Mouse (Mus musculus) kidney, adult 8-10 months (tissue): ENCODE results near the gene Gpank1.
A peak's percentile ranks its signal among the peaks of the same experiment; 100 is the strongest.

Source experiments
- DNase-seq, 2 experiments: peaks; one replicate each; pipeline ENCODE4 v3.0.0; 2022

Gene Gpank1

GRCm38 (mm10) chr17:35121143-35121799 is at the start of gene Gpank1:
Gene Gpank1 (plus strand): TSS chr17:35121455.
- peak; percentile 98 to 99 for DNase-seq

DNA sequence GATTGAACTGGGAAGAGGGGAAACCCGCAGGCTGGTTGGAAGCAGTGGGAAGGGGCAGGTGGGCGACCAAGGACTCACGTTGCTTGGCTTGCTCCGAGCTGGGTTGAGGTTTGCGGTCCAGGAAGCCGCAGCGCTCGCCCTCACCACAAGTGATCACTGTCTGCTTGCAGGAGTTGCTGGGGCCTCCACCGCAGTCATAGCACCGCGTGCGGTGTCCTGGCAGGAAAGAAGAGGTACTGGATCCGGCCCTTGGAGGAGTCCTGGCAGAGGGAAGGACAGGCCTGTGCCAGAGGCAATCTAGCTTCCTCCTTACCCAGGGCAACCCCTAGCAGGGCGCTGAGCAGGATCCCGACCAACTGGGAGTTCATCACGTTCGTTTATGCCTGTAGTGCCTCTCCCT is 47.2 kb upstream of the Gpank1 start:
- DNase-seq: no peak

GRCm38 (mm10) chr17:35076507-35077176 is 44.6 kb upstream of the Gpank1 start, which contains the start of gene Ly6g6e:
Gene Ly6g6e (plus strand): TSS chr17:35076902.
- no peak for DNase-seq

DNA sequence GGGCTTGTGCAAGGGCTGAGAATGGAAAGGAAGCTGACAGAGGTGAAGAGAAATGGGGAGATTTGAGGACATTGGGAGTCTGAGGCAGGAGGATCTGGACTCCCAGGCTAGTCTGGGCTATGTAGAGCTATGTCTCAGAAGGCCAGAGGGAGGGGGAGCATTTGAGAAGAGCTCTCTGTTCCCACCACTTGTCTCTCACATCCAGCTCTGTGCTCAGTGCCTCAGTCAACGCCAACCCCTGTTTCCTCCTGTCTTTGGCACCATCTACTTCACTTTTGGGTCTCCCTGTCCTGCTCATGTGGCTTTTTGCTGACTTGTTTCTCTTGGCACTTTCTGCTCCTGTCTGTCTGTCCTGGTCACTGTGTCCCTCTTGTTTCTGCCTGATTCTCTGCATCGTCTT is 44.0 kb upstream of the Gpank1 start:
- DNase-seq: no peak

DNA sequence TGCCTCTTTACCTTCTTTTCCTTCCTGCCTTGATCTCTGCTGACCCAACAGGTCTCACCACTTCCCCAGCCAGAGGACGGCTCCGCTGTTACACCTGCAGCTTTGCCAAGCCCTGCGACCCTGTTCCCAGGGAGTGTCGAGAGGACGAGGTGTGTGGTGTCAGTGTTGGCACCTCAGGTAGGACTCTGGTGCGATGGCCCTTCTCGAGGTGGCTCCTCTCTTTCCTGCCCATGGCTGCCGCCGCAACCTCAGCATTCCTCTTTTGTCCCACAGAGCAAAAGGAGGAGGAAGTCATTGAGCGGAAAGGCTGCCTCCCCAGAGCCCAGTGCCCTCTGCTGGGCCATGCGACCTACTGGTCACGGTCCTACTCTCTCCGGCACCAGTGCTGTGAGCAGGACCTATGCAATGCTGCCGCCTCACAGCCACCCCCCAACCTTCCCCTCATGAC is 43.4 kb upstream of the Gpank1 start, which contains the start of gene Ly6g6d:
TSS of gene Ly6g6d (minus strand) at position 280 of the 448 bp plus-strand sequence.
- DNase-seq: peak; percentile 63 to 69

DNA sequence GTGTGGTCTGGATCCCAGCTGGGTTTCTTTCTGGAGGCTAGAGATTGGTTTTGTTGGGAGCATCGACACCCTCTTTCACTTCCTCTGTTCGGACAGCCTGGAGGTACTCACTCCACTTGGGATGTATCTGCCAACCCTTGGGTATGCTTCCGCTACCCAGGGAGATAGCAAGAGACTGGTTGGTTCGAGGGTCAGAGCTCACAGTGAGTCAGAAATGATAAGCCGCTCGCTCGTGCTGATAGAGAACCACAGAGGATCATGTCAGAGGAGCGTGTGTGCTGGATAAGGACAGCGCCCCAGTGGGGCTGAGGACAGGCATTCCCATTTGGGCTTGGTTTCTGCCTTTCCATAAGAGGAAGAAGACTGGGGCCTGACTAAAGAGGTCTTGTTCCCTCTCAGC is 41.5 kb upstream of the Gpank1 start:
- no peak for DNase-seq

DNA sequence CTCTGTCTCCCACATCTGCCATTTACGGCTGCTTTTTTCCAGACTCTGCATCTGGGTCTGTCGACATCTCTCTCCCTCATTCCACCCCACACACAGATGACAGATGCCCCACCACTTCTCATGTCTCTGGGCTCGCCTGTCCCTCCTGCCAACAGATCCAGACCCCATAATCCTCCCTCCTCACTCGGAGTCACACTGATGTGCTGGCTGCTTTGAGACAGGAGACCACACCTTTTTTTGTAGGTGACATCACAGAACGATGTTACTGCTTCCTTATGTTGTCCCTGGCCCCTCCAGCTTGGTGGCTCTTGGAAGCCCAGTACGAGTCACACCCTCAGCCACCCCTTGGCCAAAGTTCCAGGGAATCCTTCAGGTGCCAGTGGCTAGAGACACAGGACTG is 41.0 kb upstream of the Gpank1 start:
- DNase-seq: no peak

- DNase-seq: no peak
Measured at GRCm38 (mm10) chr17:35080710-35081109, 40.5 kb upstream of the Gpank1 start.

DNA sequence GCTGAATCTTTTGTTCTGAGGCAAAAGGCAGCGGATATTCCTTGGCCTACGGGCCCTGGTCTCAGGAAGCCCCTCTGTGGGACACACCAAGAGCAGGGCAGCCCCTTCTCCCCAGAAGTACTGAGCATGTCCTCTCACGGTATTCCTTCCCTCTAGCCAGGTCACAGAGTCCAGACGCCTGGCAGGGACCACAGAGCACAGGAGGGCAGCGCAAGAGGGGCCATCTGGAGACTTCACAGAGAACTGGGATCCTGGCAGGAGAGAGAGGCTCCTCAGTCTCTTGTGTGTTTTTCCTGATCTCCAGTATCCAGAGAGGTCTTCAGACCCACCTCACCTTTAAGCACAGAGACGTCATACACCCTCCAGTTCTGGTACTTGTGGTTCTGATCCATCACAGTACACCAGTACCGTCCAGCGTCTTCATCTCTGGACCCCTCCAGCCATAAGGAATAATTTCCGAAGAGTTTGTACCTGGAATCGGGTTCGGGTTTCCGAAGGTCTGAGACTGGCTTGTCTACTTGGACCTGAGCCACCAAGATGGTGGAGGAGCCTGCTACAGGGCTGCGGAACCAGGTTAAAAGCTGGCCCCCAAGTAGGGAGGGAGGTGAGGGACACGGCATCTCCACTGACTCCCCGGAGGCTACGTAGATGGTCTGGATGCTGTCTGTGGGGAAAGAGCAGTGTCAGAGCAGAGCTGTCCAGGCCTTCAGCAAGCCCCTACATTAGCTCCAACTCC is 38.2 kb upstream of the Gpank1 start:
- DNase-seq: no peak

DNA sequence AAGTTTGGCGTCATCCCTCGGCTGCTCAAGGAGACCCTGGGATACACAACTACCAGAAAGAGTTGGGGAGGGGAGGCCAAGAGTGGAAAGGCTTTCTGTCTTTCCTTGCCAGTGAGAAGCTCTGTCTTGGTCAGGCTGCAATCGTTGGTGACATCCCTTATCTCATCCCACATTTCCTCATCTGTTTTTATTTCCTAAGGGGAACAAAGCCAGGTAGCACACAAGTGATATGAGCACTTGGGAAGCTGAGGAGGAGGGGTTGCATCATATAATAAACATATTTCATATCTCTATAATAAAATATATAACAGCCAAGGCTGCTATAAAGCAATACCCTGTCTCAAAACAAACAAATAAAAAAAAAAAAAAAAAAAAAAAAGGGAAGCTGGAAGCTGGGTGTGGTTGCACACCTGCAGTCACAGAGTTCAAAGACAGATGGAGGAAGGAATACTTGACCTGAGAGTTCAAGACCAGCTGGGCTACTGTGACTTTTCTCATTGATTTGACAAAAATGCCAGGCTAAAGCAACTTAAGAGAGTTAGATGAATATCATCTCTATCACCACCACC is 37.2 kb upstream of the Gpank1 start:
- no peak for DNase-seq

DNA sequence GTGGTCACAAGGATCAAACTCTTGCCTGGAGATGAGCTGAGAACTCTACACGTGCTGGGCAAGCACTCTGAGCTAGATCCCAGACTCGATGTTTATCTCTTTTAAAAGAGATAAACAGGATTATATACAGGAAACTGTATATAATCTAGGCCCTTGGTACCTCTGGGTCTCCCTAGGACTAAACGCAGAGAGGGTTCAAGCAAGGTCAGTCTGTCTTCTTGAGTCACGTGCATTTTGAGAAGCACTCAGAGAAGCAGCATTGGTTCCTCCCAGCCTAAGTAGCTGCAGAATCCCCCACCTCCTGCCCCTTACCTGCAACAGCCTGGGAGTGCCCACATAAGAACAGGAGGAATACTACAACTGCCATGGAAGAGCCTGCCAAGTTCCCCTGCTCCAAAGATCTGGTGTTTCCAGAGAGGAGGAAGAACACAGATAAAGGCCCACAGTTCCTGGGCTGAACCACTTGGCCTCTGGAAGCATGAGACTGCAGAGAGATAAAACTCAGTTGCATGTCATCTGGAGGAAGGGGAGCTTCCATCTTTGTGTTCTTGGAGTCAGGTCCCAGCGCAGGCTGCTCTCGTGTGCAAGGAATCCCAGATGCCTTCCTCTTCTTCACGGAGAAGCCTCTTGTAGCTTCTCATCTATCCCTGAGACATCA is 35.9 kb upstream of the Gpank1 start, which contains the start of gene Ly6g6f:
TSS of gene Ly6g6f (minus strand) at position 403 of the 658 bp plus-strand sequence.
- no peak for DNase-seq

DNA sequence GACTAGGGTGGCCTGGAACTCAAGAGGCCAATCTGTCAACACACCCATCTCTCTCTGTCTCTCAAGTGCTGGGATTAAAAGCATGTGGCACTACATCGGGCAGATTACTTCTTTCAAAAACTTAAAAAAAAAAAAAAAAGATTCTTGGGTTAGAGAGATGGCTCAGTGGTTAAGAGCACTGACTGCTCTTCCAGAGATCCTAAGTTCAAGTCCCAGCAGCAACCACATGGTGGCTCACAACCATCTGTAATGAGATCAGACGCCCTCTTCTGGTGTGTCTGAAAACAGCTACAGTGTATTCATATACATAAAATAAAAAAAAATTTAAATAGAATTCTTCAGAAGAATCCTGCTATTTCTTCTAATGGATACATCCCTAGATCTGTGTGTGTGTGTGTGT is 33.1 kb upstream of the Gpank1 start:
- no peak for DNase-seq

DNA sequence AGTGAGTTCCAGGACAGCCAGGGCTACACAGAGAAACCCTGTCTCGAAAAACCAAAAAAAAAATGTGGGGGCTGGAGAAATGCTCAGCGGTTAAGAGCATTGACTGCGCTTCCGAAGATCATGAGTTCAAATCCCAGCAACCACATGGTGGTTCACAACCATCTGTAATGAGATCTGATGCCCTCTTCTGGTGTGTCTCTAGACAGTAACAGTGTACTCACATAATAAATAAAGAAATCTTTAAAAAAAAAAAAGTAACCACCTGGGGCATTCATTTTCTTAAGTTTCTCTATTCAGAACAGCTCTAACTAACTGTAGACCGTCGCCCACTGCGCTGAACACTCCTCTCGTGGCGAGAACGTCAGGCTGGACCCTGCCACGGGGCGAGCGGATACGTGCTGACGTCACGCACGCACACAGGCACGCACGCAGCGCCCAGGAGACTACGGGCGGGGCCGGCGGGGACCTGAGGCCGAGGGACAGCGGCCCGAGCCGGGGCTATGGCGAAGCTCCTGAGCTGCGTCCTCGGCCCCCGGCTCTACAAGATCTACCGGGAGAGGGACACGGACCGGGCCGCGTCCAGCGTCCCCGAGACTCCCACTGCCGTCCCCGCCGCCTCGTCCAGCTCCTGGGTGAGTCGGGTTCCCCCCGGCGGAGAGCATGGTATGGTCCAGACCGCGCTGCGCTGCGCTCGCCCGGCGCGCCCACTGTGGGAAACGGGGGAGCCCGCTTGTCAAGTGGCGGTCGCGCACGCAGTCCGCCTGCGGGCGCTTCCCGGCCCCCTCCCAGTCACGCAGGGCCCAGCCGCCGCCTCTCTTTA is 32.2 kb upstream of the Gpank1 start, which contains the start of gene Abhd16a:
TSS of gene Abhd16a (plus strand) at position 439 of the 820 bp plus-strand sequence.
- peak; percentile 91 to 93 for DNase-seq

- no peak for DNase-seq
Measured at GRCm38 (mm10) chr17:35090166-35090932, 30.9 kb upstream of the Gpank1 start.

DNA sequence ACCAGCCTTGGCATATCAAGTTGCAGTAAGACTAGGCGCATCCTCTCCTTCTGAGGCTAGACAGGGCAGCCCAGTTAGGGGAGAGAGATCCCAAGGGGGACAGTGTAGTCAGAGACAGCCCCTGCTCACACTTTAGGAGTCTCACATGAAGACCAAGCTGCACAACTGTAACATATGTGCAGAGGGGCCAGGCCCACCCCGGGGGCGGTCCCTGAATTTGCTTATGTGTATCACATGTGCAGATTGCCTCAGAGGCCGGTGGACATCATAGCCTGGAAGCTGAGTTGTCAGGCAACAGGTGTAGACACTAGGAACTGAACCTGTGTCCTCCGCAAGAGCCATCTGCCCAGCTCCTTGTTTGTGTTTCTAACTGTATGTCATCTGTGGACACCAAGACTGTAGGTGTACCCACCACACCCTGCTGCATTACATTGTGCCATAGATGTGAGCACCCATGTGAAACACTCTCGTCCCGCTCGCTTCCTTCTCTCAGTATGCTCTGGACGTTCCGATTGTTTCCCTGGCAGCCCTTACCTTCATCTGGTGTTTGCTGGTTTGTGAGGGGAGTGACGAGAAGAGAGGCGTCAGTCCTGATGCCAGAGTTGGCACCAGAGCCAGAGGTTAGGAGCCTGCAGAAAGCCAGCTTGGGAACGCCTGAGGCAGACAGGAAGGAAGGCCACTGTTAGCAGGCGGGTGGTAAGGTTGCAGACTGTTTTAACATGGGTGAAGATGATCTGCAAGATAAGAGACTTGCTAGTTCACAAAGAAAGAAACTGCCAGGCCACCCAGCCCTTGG is 28.7 kb upstream of the Gpank1 start:
- DNase-seq: no peak

- DNase-seq: no peak
Measured at GRCm38 (mm10) chr17:35094475-35095365, 26.5 kb upstream of the Gpank1 start.

- no peak for DNase-seq
Measured at GRCm38 (mm10) chr17:35096597-35096996, 24.7 kb upstream of the Gpank1 start.

- DNase-seq: no peak
Measured at GRCm38 (mm10) chr17:35097164-35097655, 24.0 kb upstream of the Gpank1 start.
